Mouse (Mus musculus): Measurements from ENCODE around the gene Myo3a.

DNA sequence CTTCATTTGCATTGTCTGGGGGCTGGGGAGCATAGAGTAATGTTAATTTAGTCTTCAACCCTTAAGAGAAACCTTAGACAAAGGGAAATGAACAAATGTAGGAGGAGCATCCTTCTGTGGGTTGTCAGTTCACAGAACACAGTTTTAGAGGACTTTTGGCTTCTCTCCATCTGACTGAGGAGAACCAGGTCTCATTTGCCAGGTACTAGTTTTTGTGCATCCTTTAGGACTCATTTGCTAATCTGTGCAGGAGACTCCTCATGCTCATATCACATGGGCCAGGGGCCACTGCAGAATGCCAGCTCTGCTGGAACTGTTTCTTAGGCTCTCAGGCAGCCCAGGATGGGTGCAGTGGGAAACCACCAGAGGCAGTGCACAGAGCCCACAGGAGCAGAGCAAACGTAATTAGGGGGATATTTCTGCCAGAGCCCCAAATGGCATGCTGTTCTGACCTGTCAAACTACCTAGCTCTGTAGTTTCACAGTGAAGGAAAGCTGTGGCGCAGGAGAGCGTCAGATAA is 399.9 kb downstream of the Myo3a start:
- no peak for TF ChIP-seq TAL1 (IDR thresholded peaks at IDR 0.05; ENCODE audit: low read length)
- TF ChIP-seq GATA1 (IDR thresholded peaks at IDR 0.05; ENCODE audit: low read length), result no peak
